Mouse (Mus musculus): ENCODE measurements around the gene Atrnl1.

DNA sequence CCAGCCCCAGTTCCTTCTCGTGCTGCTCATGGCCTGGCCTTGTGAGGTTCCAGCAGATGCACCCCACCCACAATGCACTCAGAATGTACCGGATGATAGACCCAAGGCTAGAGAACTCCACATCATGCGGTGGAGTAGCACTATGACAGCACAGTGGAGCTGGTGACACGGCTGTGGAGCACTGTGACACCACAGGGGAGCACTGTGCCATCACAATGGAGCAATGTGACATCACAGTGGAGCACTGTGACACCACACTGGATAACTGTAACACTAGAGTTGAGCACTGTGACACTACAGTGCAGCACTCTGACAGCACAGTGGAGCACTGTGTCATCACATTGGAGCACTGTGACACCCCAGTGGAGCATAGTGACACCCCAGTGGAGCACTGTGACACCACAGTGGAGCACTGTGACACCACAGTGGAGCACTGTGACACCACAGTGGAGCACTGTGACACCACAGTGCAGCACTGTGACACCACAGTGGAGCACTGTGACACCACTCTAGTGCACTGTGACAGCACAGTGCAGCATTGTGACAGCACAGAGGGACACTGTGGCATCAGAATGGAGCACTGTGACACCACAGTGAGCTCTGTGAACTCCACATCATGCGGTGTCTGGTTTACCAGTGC is 502.4 kb downstream of the Atrnl1 start:
- TF ChIP-seq POLR2A (IDR thresholded peaks at IDR 0.05; ENCODE audit: low read depth, low read length) = no peak
- TF ChIP-seq CTCF (IDR thresholded peaks at IDR 0.05; ENCODE audit: extremely low read depth, insufficient read length, insufficient replicate concordance, low read depth, low read length) = no peak

Measured in small intestine, adult 2 months (tissue).